Mouse (Mus musculus) bone marrow macrophage, adult 2 months (primary cell): ENCODE measurements around the gene Olfml2b.

Experiments used
- CTCF ChIP-seq: IDR thresholded peaks from 2 replicates; pipeline ENCODE4 v1.5.1; 2012; ENCODE audit warnings: low read depth, mild to moderate bottlenecking, low read length, moderate library complexity
- POLR2A ChIP-seq: IDR thresholded peaks from 2 replicates; pipeline ENCODE4 v1.6.1; 2012; ENCODE audit warnings: mild to moderate bottlenecking, low read depth, low read length, borderline replicate concordance

GRCm38 (mm10) chr1:170674184-170674775 is 29.9 kb downstream of the Olfml2b start:
- TF ChIP-seq CTCF (no peak), POLR2A (no peak)
